ENCODE assay signal across 7 mouse cellular contexts in genomic region chr6:47780576-47781013, GRCm38 (mm10). TPM values are rescaled to one million over a fixed set of nuclear protein-coding genes. Genes with fewer than 3 reads are reported as not detected.
A peak's percentile ranks its signal among the peaks of the same experiment; 100 is the strongest.
DNase-seq lines count a peak whose midpoint lies in the region; ATAC-seq and TF ChIP-seq lines count a peak whose summit lies in the region.

No protein-coding gene starts in this region.

- ATAC-seq in erythroid progenitor cell, adult 5-6 weeks (replicated peaks; ENCODE audit: low FRiP score, poor library complexity, severe bottlenecking) = peak; percentile 32; the same call in 1 of the 2 replicates

- in situ Hi-C loops in CH12.LX (cut with MboI; ENCODE audit: low pct_ligation_motif_present, low pct_unique_long_range_greater_than_20kb, low sequenced_read_pairs) = no loop called here

- peak overlapping the region in 2 of 3 experiments; percentile 56 to 83 for H3K4me3 ChIP-seq in CH12.LX (replicated peaks in 1 of 3; ENCODE audit: low read depth in 2 of 3, low read length in 2 of 3, poor library complexity in 1 of 3)
- peak overlapping the region; percentile 59 for H3K4me3 ChIP-seq in limb, embryonic 10.5 days

- no peak overlapping the region for H3K27ac ChIP-seq in CH12.LX (ENCODE audit: insufficient read depth, low read depth)
- H3K27ac ChIP-seq in limb, embryonic 10.5 days = 0 out of 2 replicates have a peak overlapping the region, but pooled peaks have one; percentile 82

- TF ChIP-seq RAD21 in CH12.LX (IDR thresholded peaks at IDR 0.05; ENCODE audit: low read depth, low read length) = no peak

- peak overlapping the region; percentile 67; the same call in 1 of the 2 replicates for H3K4me2 ChIP-seq in CH12.LX (ENCODE audit: insufficient read depth, low read depth, poor library complexity, severe bottlenecking)

- peaks cover 7 to 20% of the 10 kb centered on the region in 2 experiments; a peak in 3 of 4 replicates for H3K4me1 ChIP-seq in CH12.LX (ENCODE audit: control insufficient read depth in 1 of 2, insufficient read depth in 2 of 2)
- H3K4me1 ChIP-seq in limb, embryonic 10.5 days = peaks cover 4% of the 10 kb centered on the region; the same call in 1 of the 2 replicates

- TF ChIP-seq EP300 in CH12.LX (IDR thresholded peaks at IDR 0.05; ENCODE audit: low read length) = no peak

- dilution Hi-C loops in CH12.LX (cut with MboI; ENCODE audit: extremely low pct_ligation_motif_present, extremely low pct_unique_long_range_greater_than_20kb, low sequenced_read_pairs) = no loop called here

- no peaks in the 10 kb centered on the region for H3K79me2 ChIP-seq in CH12.LX (replicated peaks; ENCODE audit: control insufficient read depth, extremely low read depth, insufficient read depth, poor library complexity, severe bottlenecking)

- no peaks in the 10 kb centered on the region for H3K9me3 ChIP-seq in CH12.LX (replicated peaks; ENCODE audit: low read length)
- no peaks in the 10 kb centered on the region for H3K9me3 ChIP-seq in limb, embryonic 10.5 days (replicated peaks)

- no peak for TF ChIP-seq CTCF in CH12.LX (conservative IDR thresholded peaks at IDR 0.05 in 1 of 2, IDR thresholded peaks at IDR 0.05 in 1 of 2; ENCODE audit: low read depth in 2 of 2, low read length in 2 of 2)

- 24% methylated on average over 2 of the region's 2 CpGs for WGBS in limb, embryonic 10.5 days

- DNase-seq in A20 (ENCODE audit: low read depth, low spot score) (peak; percentile 85), CH12.LX (ENCODE audit: extremely low read depth) (peak; percentile 68)
- no peak for DNase-seq in limb, embryonic 10.5 days (ENCODE audit: low spot score)
- peak; percentile 47 for DNase-seq in retina, postnatal 1 day
- no peak for DNase-seq in urinary bladder, postnatal 25 days (ENCODE audit: low spot score)
- no peak for DNase-seq in frontal cortex, postnatal 14 days (ENCODE audit: low spot score in 2 of 2)

- H3K36me3 ChIP-seq in CH12.LX (replicated peaks in 1 of 2; ENCODE audit: control insufficient read depth in 1 of 2, insufficient read depth in 1 of 2, low read length in 1 of 2) = no peaks in the 10 kb centered on the region
- H3K36me3 ChIP-seq in limb, embryonic 10.5 days = no peaks in the 10 kb centered on the region

- H3K9ac ChIP-seq in CH12.LX (ENCODE audit: insufficient read depth, low read depth) = peak overlapping the region; percentile 74

- H3K27me3 ChIP-seq in CH12.LX (replicated peaks) = no peaks in the 10 kb centered on the region
- 0 out of 2 replicates have a peak, but pooled peaks cover 5% of the 10 kb centered on the region for H3K27me3 ChIP-seq in limb, embryonic 10.5 days (ENCODE audit: low read depth, poor library complexity, severe bottlenecking)

- TF ChIP-seq POLR2A in CH12.LX (IDR thresholded peaks at IDR 0.05; ENCODE audit: low read depth, low read length) = no peak

TF ChIP-seq in CH12.LX, 34 proteins besides CTCF, POLR2A, EP300 and RAD21:
- TF ChIP-seq MYC (IDR thresholded peaks at IDR 0.05; ENCODE audit: low read depth, low read length) = no peak
- peak; percentile 67; the same call in 1 of the 2 replicates for TF ChIP-seq MEF2A (IDR thresholded peaks at IDR 0.05; ENCODE audit: borderline replicate concordance, low read depth, low read length)
- no peak for TF ChIP-seq KAT2A (IDR thresholded peaks at IDR 0.05; ENCODE audit: insufficient replicate concordance, low read length)
- TF ChIP-seq SMC3 (IDR thresholded peaks at IDR 0.05; ENCODE audit: low read depth, low read length) = no peak
- TF ChIP-seq USF2 (conservative IDR thresholded peaks at IDR 0.05; ENCODE audit: low read depth, low read length) = no peak
- peak; percentile 61 for TF ChIP-seq ZNF384 (IDR thresholded peaks at IDR 0.05; ENCODE audit: low read depth, low read length)
- peak; percentile 65; the same call in 1 of the 2 replicates for TF ChIP-seq MAFK (IDR thresholded peaks at IDR 0.05; ENCODE audit: insufficient replicate concordance, low read length)
- no peak for TF ChIP-seq ZC3H11A (IDR thresholded peaks at IDR 0.05; ENCODE audit: low read depth, low read length)
- TF ChIP-seq TBP (conservative IDR thresholded peaks at IDR 0.05; ENCODE audit: low read depth, low read length) = peak; percentile 98
- TF ChIP-seq CHD1 (IDR thresholded peaks at IDR 0.05; ENCODE audit: low read depth, low read length) = 0 out of 2 replicates have a peak, but pooled peaks have one; percentile 39
- TF ChIP-seq JUND (conservative IDR thresholded peaks at IDR 0.05; ENCODE audit: low read depth, low read length) = no peak
- peak; percentile 75 for TF ChIP-seq ELF1 (IDR thresholded peaks at IDR 0.05; ENCODE audit: low read depth, low read length)
- no peak for TF ChIP-seq HCFC1 (IDR thresholded peaks at IDR 0.05; ENCODE audit: low read depth, low read length)

RNA-seq across cellular contexts. Expression of gene Pdia4, which starts 32.6 kb away (rescaled TPM):
- total RNA-seq in CH12.LX (2012; rRNA removed) = 186 and 259 TPM in 2 replicates
- 239 and 242 TPM in 2 replicates for total RNA-seq in CH12.LX (2014; rRNA removed)
- polyA plus RNA-seq in CH12.LX (2012; ENCODE audit: insufficient read length, low read depth) = 204 and 205 TPM in 2 replicates
- 16.9 and 31.9 TPM in 2 replicates for total RNA-seq in erythroid progenitor cell, adult 5-6 weeks (2015; ENCODE audit: low replicate concordance)
- total RNA-seq in erythroid progenitor cell, adult 5-6 weeks (2017; ENCODE audit: low replicate concordance) = 28.1 and 34.0 TPM in 2 replicates
- polyA plus RNA-seq in limb, embryonic 10.5 days (2016; fragmentation: Nextera tagmentation; extraction: Ambion mirVana) = 284 and 298 TPM in 2 replicates

RNA-seq across cellular contexts. Expression of gene Zfp786, which starts 50.1 kb away (rescaled TPM):
- total RNA-seq in CH12.LX (2012; rRNA removed) = 0.55 and 0.89 TPM in 2 replicates
- 0.30 and 0.36 TPM in 2 replicates for total RNA-seq in CH12.LX (2014; rRNA removed)
- 0.20 and 0.40 TPM in 2 replicates for polyA plus RNA-seq in CH12.LX (2012; ENCODE audit: insufficient read length, low read depth)
- total RNA-seq in erythroid progenitor cell, adult 5-6 weeks (2015; ENCODE audit: low replicate concordance) = not detected in 2 replicates
- not detected in 2 replicates for total RNA-seq in erythroid progenitor cell, adult 5-6 weeks (2017; ENCODE audit: low replicate concordance)
- polyA plus RNA-seq in limb, embryonic 10.5 days (2016; fragmentation: Nextera tagmentation; extraction: Ambion mirVana) = 5.7 and 5.8 TPM in 2 replicates

RNA-seq across cellular contexts. Expression of gene Zfp398, which starts 54.9 kb away (rescaled TPM):
- total RNA-seq in CH12.LX (2012; rRNA removed) (1.8 and 2.2 TPM in 2 replicates), CH12.LX (2014; rRNA removed) (1.5 and 1.8 TPM in 2 replicates)
- polyA plus RNA-seq in CH12.LX (2012; ENCODE audit: insufficient read length, low read depth) = 4.4 and 4.6 TPM in 2 replicates
- 1.1 and 4.2 TPM in 2 replicates for total RNA-seq in erythroid progenitor cell, adult 5-6 weeks (2015; ENCODE audit: low replicate concordance)
- 1.6 and 2.1 TPM in 2 replicates for total RNA-seq in erythroid progenitor cell, adult 5-6 weeks (2017; ENCODE audit: low replicate concordance)
- polyA plus RNA-seq in limb, embryonic 10.5 days (2016; fragmentation: Nextera tagmentation; extraction: Ambion mirVana) = 7.1 and 9.1 TPM in 2 replicates

Comparison
In these comparisons a context has a peak if more than half of its experiments do, and no peak if none do; other contexts are left out.
1. DNase-seq: peak in A20 (single experiment), CH12.LX (single experiment) and retina, postnatal 1 day (single experiment); none in limb, embryonic 10.5 days (single experiment), urinary bladder, postnatal 25 days (single experiment) and frontal cortex, postnatal 14 days (0 of 2).
2. RNA of gene Pdia4, which starts 32.6 kb away (total RNA-seq): 186 to 259 TPM in CH12.LX; 16.9 to 34.0 TPM in erythroid progenitor cell, adult 5-6 weeks; every median in the first group is over 4 times any median in the second.